Mouse (Mus musculus) T-cell, adult 66 days (primary cell): ENCODE results near the gene Magea8. TPM values are rescaled to one million over a fixed set of nuclear protein-coding genes. Genes with fewer than 3 reads are reported as not detected.

Source experiments
- total RNA-seq, 2 experiments: library from RNA; stranded (reverse); gene quantifications; 3 replicates in 1 of 2; 4 replicates in 1 of 2; pipeline ENCODE4 v1.2.4; 2023

Gene Magea8
- total RNA-seq, result not detected

DNA sequence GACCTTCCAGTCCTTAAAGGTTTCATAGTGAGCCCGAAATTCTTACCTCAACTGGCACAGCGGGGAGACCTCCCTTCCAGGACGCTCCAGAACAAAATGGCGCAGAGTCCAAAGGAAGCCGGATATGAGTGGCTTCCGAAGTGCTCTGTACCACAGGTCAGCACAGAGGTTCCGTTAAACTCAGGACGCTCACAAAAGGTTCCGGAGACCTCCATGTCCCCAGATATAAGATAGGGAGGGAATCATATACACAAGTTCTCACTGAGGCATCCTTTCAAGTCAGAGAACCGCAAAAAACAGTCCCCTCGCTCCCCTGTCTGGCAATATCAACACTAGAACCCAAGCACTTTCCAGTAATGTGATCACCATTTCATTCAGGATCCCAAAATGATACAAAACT, at the start of gene Magea8:
Gene Magea8 (minus strand): TSS at position 101 of the 400 bp plus-strand sequence.

DNA sequence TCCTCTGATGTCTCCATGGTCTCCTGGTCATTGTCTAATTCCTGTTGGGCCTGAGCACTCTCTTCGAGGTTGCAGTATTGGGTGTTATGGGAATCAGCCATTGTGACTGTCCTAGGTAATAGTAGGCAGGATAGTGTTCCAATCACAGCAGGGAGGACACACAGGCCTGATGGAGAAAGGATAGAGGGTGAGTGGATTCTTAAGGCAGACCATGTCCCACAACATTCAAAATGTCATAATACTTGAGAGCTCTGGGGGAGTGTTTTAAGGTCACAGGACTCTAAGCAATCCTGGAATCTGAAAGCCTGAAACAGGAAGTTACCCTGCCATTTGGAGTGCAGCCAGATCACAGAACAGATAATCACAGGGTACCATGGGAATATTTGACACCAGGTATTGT, 46.2 kb downstream of the Magea8 start, which contains the start of gene Magea3:
Gene Magea3 (minus strand): TSS at position 101 of the 400 bp plus-strand sequence.

GRCm38 (mm10) chrX:154935887-154936286, 59.8 kb downstream of the Magea8 start, which contains the start of gene Magea6:
TSS of gene Magea6 (minus strand) at chrX:154935987.

Other genes starting within 250 kb of the Magea8 start
- gene Cldn34b1, start 105.6 kb downstream of the Magea8 start, total RNA-seq, result not detected
- not detected for gene Magea6, start 59.9 kb downstream of the Magea8 start, total RNA-seq
- not detected for gene Magea3, start 46.3 kb downstream of the Magea8 start, total RNA-seq
- not detected for gene Magea5, start 67.3 kb upstream of the Magea8 start, total RNA-seq
- not detected for gene Magea1, start 93.9 kb upstream of the Magea8 start, total RNA-seq
- gene Magea2, start 97.8 kb upstream of the Magea8 start, total RNA-seq, result not detected
- gene Cldn34b2, start 132.6 kb upstream of the Magea8 start, total RNA-seq, result not detected
- gene Sat1, start 220.6 kb upstream of the Magea8 start, total RNA-seq, result 100 to 1,000 TPM; 177 to 184 TPM